Mouse (Mus musculus): ENCODE measurements at regions not wholly inside any gene's neighbourhood (a gene's known extent, or its start where the extent isn't known, plus 50 kb on each side); places are given as distances from the start of the nearest gene placed in this dataset.

DNA sequence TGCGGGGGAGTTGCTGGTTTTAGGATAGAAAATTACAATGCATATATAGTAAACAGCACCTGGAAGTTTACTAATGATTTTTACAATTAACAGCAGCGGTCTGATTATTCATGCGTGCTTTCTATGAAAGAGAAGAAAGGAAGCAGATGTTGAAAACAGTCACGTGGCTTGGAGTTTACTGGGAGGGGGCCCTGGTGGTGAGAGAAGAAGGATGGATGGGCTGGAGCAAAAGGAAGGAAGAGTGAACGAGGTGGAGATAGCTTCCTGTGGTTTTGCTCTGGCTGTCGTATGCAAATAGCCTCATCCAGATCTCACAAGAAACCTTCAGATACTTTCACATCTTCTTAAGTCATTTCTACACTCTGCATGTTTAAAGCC is 606.1 kb upstream of the Id2 start:
- WGBS = 14% methylated on average over 6 of the region's 6 CpGs
- Histone ChIP-seq H3K9ac (0 out of 2 replicates have a peak overlapping the region, but pooled peaks have one; percentile 31), H3K36me3 (no peaks in the 10 kb centered on the region), H3K4me2 (replicated peaks) (peak overlapping the region; percentile 60), H3K27me3 (no peaks in the 10 kb centered on the region), H3K27ac (no peak overlapping the region), H3K4me1 (peaks cover 12% of the 10 kb centered on the region), H3K9me3 (no peaks in the 10 kb centered on the region), H3K4me3 (peak overlapping the region; percentile 20)
- ATAC-seq (ENCODE audit: low FRiP score, low read depth) = no peak

DNA sequence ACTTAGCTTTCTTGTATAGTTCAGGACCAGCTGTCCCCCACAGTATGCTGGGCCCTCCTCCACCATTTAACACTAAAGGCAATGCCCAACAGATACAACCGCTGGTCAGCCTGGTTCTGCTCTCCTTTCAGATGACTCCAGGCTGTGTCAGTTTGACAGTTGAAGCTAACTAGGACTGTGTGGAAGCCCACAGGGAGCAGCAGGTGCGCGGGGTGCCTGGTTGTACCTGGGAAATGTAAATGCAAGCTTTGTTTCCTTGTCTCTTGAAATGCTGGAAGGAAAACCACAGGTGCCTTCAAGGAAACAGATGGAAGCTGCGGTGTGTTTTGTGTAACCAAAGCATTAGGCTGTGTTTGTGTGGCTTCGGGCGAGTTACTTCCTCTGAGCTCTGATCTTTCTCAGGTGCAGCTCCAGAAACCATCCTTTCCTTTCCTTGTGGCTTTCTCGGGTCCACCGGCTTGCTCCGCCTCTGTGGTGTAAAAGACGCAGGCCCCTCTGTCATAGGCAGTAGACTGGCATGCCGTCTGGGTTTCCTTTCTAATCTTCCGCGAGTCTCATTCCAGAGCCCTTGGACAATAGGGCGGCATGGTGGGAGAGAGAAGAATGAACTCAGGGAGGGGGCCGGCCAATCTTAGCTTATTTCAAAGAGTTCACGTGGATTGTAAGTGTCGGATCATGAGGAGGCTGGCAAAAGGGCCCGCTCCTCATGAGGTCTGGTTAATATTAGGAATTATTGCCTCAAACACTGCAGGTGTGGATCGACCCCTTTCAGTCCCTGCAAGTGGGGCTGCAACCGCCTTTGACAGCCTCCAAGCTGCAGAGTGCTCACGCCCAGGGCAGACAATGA is 605.5 kb upstream of the Id2 start:
- H3K9me3 ChIP-seq = no peaks in the 10 kb centered on the region
- no peaks in the 10 kb centered on the region for H3K27me3 ChIP-seq
- peak overlapping the region; percentile 20 for H3K4me3 ChIP-seq
- no peaks in the 10 kb centered on the region for H3K36me3 ChIP-seq
- peak overlapping the region; percentile 60 for H3K4me2 ChIP-seq (replicated peaks)
- H3K9ac ChIP-seq = peak overlapping the region; percentile 31; the same call in 1 of the 2 replicates
- 12% methylated on average over 21 of the region's 21 CpGs for WGBS
- ATAC-seq (ENCODE audit: low FRiP score, low read depth) = no peak
- H3K27ac ChIP-seq = 0 out of 2 replicates have a peak overlapping the region, but pooled peaks have one; percentile 22
- H3K4me1 ChIP-seq = peaks cover 12% of the 10 kb centered on the region

DNA sequence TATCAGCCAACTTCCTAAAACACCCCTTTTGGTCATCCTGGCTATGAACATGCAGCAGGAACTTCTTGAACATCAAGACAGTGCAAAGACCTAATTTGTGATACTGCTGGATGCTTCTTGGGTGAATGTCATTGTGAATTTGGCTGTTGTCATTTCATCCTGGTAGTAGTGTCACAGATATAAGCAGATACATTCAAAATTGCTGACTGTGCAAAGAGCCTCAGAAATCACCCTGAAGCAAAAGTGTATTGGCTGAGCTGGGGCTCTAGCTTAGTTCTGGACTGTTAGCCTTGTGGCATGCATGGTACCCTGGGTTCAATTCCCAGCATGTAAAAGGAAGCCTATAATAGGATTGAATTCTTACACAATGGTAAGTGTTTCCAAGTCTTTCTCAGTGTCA is 590.1 kb upstream of the Id2 start:
- Histone ChIP-seq H3K4me3 (no peak overlapping the region), H3K36me3 (no peaks in the 10 kb centered on the region), H3K9ac (no peak overlapping the region), H3K4me1 (no peaks in the 10 kb centered on the region), H3K9me3 (no peaks in the 10 kb centered on the region), H3K27ac (no peak overlapping the region), H3K27me3 (no peaks in the 10 kb centered on the region), H3K4me2 (replicated peaks) (no peak overlapping the region)
- no peak for ATAC-seq (ENCODE audit: low FRiP score, low read depth)

DNA sequence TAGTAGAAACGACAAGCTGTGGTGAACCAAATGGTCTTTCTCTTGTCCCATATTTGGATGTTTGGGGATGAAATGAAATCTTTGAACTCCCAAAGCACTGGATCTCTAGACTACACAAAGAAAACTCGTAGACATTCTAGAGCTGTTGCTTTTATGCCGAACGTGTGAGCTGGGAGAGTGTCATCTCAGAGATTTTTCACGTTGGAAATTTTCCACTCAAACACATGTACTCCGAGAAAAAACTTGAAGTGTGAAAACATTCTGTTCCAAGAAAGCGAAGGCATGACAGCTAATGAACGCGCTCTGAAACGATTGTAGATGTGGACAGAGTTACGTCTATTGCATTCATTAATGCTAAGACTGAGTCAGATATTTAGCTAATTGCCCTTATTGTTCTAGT is 579.7 kb upstream of the Id2 start:
- H3K27ac ChIP-seq = no peak overlapping the region
- no peak overlapping the region for H3K9ac ChIP-seq
- H3K4me1 ChIP-seq = no peaks in the 10 kb centered on the region
- no peaks in the 10 kb centered on the region for H3K27me3 ChIP-seq
- no peaks in the 10 kb centered on the region for H3K9me3 ChIP-seq
- no peak overlapping the region for H3K4me3 ChIP-seq
- ATAC-seq (ENCODE audit: low FRiP score, low read depth) = no peak
- no peaks in the 10 kb centered on the region for H3K36me3 ChIP-seq
- H3K4me2 ChIP-seq (replicated peaks) = no peak overlapping the region
- WGBS = 89% methylated on average over 11 of the region's 11 CpGs

DNA sequence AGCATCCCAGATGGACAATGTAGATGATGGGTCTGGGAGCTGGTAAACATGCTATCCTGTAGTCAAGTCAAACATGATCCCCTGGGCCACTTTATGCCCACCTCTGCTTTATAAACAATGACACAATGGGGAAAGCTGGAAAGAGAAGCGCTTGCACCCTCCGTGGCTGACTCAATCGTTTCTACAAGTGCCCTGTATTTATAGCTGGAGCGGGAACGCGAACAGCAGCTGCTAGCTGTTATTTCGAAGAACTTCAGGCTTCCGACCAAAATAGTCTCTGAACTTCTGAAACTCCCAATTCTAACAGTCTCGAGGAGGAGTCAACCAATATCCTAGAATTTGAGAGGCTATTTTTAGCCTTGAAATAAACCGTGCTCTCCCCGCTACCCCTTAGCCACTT is 571.4 kb upstream of the Id2 start:
- no peak overlapping the region for H3K27ac ChIP-seq
- no peak overlapping the region for H3K9ac ChIP-seq
- no peak overlapping the region for H3K4me2 ChIP-seq (replicated peaks)
- H3K9me3 ChIP-seq = no peaks in the 10 kb centered on the region
- H3K36me3 ChIP-seq = no peaks in the 10 kb centered on the region
- H3K4me1 ChIP-seq = peaks cover 12% of the 10 kb centered on the region
- no peaks in the 10 kb centered on the region for H3K27me3 ChIP-seq
- WGBS = 79% methylated on average over 11 of the region's 11 CpGs
- H3K4me3 ChIP-seq = no peak overlapping the region
- no peak for ATAC-seq (ENCODE audit: low FRiP score, low read depth)

DNA sequence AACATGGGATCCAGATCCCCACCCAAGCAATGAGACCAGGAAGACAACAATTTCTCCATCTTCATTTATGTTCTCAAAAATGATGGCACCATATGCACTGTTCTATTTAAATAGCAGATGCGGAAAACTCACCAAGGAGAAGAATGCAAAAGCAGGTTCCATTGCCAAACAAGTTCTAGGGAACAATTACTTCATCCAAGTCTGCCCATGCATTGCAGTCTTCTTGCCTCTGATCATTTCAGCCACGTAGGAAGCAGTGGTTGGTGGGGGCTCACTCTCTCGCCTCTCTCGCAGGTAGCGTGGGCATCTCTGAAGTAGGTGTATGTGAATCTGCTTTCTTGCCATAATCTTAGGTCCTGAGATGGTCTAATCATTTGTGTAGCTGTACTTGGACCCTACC is 557.5 kb upstream of the Id2 start:
- H3K27me3 ChIP-seq = no peaks in the 10 kb centered on the region
- H3K4me2 ChIP-seq (replicated peaks) = no peak overlapping the region
- no peaks in the 10 kb centered on the region for H3K9me3 ChIP-seq
- H3K27ac ChIP-seq = no peak overlapping the region
- no peak overlapping the region for H3K4me3 ChIP-seq
- 89% methylated on average over 5 of the region's 5 CpGs for WGBS
- no peak overlapping the region for H3K9ac ChIP-seq
- peaks cover 19% of the 10 kb centered on the region for H3K4me1 ChIP-seq
- no peaks in the 10 kb centered on the region for H3K36me3 ChIP-seq
- no peak for ATAC-seq (ENCODE audit: low FRiP score, low read depth)

DNA sequence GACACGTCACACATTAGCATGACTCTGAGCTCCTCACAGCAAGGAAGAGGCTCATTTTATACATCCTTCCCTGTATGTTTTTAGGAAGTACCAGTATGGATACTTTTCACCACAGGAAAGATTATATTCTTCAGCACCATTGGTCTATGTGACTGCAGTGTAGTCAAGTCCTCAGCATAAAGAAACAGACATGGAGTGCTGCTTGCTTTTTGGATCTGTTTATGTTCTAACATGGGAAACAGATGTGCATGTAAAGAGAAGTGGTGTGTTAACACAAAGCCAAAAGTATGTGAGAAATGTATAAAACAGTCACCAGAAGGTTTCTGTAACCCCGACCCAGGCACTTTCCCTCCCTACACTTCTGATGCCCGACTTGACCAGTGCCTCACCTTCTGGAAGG is 553.3 kb upstream of the Id2 start:
- 30% methylated on average over 3 of the region's 3 CpGs for WGBS
- H3K9ac ChIP-seq = no peak overlapping the region
- no peaks in the 10 kb centered on the region for H3K36me3 ChIP-seq
- H3K27ac ChIP-seq = peak overlapping the region; percentile 48; the same call in 1 of the 2 replicates
- no peak overlapping the region for H3K4me2 ChIP-seq (replicated peaks)
- H3K27me3 ChIP-seq = no peaks in the 10 kb centered on the region
- H3K9me3 ChIP-seq = no peaks in the 10 kb centered on the region
- peaks cover 23% of the 10 kb centered on the region for H3K4me1 ChIP-seq
- no peak overlapping the region for H3K4me3 ChIP-seq
- peak; percentile 59 for ATAC-seq (ENCODE audit: low FRiP score, low read depth)

DNA sequence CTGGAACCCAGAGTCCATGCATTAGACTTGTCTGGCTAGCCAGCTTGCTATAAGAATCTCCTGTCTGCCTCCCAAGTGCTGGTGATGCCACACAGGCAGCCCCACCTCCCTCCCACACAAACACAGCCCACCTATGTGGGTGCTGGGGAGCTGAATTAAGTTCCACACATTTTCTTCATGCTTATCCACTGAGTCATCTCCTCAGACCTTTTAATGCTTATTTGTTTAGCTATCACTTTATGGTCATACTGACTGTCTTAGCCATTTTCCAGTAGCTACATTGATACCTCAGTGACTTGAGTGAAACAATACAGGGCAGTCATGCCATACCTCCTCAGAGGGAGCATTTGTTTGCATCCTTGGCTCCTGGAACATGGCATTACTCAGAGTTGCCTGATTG is 531.1 kb upstream of the Id2 start:
- H3K9ac ChIP-seq = no peak overlapping the region
- H3K27ac ChIP-seq = no peak overlapping the region
- no peaks in the 10 kb centered on the region for H3K9me3 ChIP-seq
- no peak for ATAC-seq (ENCODE audit: low FRiP score, low read depth)
- H3K4me2 ChIP-seq (replicated peaks) = no peak overlapping the region
- peaks cover 13% of the 10 kb centered on the region for H3K4me1 ChIP-seq
- no peaks in the 10 kb centered on the region for H3K27me3 ChIP-seq
- H3K4me3 ChIP-seq = no peak overlapping the region
- H3K36me3 ChIP-seq = no peaks in the 10 kb centered on the region

DNA sequence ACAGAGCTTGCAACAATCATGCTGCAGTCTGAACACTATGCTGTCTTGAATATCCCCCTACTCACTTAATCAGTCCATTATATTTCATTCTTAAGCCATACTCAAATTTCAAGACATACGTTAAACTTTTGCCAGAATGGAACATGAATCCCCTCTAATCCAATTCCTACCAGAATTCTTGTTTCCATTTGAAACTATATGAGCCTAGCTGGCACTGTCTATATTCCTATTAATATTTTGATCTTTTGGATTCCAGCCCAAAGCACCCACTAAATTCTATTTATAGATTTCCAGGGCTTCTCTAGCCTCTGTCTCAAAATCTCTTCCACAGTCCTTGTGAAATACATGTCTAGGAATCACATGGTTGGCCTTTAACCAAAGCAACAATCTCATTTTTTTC is 528.9 kb upstream of the Id2 start:
- 57% methylated on average over 1 of the region's 1 CpGs for WGBS
- no peak overlapping the region for H3K27ac ChIP-seq

DNA sequence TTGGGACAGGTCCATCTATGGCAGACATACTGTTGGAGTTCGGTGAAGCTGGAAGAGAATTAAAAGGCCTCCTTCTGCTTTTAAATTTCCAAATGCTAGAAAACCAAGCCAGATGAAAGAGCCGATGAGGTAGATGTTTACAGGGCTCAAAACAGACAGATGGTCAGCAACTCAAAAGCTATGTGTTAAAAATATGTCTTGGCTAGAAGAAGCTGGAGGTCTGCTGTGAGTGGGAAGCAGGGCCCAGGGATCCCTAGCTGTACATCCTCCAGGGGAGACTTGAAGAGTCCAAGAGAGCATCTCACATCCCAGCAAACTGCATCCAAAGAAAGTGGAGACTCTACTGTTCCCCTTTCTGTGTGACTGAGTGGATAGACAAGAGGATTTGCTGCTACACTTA is 526.5 kb upstream of the Id2 start:
- H3K4me2 ChIP-seq (replicated peaks) = no peak overlapping the region
- H3K4me3 ChIP-seq = no peak overlapping the region
- H3K36me3 ChIP-seq = no peaks in the 10 kb centered on the region
- ATAC-seq (ENCODE audit: low FRiP score, low read depth) = no peak
- WGBS = 94% methylated on average over 2 of the region's 2 CpGs
- H3K27ac ChIP-seq = no peak overlapping the region
- no peak overlapping the region for H3K9ac ChIP-seq
- H3K9me3 ChIP-seq = no peaks in the 10 kb centered on the region
- peaks cover 5% of the 10 kb centered on the region for H3K4me1 ChIP-seq
- no peaks in the 10 kb centered on the region for H3K27me3 ChIP-seq

More for the DNA sequence above, 528.9 kb upstream of the Id2 start:
- Histone ChIP-seq H3K36me3 (no peaks in the 10 kb centered on the region), H3K4me3 (no peak overlapping the region), H3K27me3 (no peaks in the 10 kb centered on the region), H3K9ac (no peak overlapping the region), H3K9me3 (no peaks in the 10 kb centered on the region), H3K4me2 (replicated peaks) (no peak overlapping the region), H3K4me1 (peaks cover 8% of the 10 kb centered on the region)
- ATAC-seq (ENCODE audit: low FRiP score, low read depth) = no peak

DNA sequence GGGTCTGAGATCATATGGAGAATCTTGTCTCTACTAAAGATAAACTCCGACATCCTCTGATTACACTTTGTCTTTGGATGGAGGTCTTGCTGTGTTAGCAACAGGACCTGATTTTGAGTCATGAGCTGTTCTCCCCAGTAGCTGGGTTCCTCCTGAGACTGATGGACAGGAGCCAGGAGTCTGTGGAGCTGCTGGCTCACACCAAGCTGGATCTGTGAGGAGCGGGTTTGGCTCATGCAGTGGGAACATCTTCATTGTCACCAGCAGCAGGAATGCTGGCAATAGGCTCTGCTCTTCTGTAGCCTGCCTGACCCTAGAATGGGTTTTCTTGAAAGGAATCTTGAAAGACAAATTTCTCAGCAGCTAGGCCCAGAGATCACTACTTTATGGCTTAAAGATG is 524.2 kb upstream of the Id2 start:
- Histone ChIP-seq H3K4me3 (no peak overlapping the region), H3K9ac (no peak overlapping the region), H3K27ac (no peak overlapping the region), H3K4me1 (peaks cover 8% of the 10 kb centered on the region), H3K9me3 (no peaks in the 10 kb centered on the region), H3K27me3 (no peaks in the 10 kb centered on the region), H3K4me2 (replicated peaks) (no peak overlapping the region), H3K36me3 (no peaks in the 10 kb centered on the region)
- 95% methylated on average over 2 of the region's 2 CpGs for WGBS
- ATAC-seq (ENCODE audit: low FRiP score, low read depth) = no peak

DNA sequence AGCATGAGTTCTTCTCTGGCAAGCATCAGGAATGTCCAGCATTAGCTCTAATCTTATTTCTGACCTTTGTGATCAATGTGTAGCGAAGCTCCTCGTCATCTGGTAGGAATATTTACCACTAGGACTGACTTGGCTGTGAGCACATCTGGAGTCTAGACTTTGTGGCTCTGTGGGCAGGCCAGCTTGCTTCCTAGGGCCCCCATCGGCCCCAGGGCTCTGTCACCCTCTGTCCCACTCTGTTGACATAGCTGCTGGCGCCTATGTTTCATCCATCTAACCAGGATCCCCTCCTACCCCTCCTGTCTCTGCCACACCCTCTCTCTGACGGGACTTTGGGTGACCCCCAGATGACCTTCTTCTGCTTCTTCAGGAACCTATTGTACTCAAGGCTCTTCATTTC is 520.6 kb upstream of the Id2 start:
- Histone ChIP-seq H3K27ac (no peak overlapping the region), H3K4me2 (replicated peaks) (no peak overlapping the region), H3K36me3 (no peaks in the 10 kb centered on the region), H3K4me3 (no peak overlapping the region), H3K4me1 (peaks cover 13% of the 10 kb centered on the region), H3K27me3 (no peaks in the 10 kb centered on the region), H3K9me3 (no peaks in the 10 kb centered on the region), H3K9ac (no peak overlapping the region)
- ATAC-seq (ENCODE audit: low FRiP score, low read depth) = no peak
- 28% methylated on average over 5 of the region's 5 CpGs for WGBS

DNA sequence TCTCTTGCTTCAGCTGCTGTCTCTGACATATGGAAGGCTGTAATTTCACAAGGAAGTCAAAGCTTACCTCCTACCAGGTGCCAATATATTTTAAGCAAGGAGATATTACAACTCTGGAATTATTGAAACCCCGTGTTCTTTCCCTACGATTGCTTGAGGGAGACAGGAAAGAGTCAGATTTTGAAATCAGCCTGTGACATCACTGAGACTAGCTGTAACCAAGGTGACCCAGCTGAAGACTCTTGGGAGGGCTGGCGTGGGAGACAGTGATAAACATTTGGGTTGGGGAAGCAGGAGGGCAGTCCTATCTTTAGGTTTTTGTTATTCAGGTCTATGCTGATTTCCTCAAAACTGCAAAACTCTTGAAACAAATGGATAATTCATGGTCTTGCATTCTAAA is 518.4 kb upstream of the Id2 start:
- 44% methylated on average over 3 of the region's 3 CpGs for WGBS
- Histone ChIP-seq H3K27me3 (no peaks in the 10 kb centered on the region), H3K4me3 (no peak overlapping the region), H3K4me1 (peaks cover 13% of the 10 kb centered on the region), H3K9me3 (no peaks in the 10 kb centered on the region), H3K9ac (no peak overlapping the region), H3K4me2 (replicated peaks) (no peak overlapping the region), H3K27ac (no peak overlapping the region), H3K36me3 (no peaks in the 10 kb centered on the region)
- ATAC-seq (ENCODE audit: low FRiP score, low read depth) = no peak
